Mouse (Mus musculus) embryo, embryonic 10 days (tissue): Measurements from ENCODE around the gene Sik3.
"Not testable (repeated sequence)": the region's sequence is repeated elsewhere in the genome, so short reads cannot be mapped to it uniquely, and the experiment has no call there.

Experiments used
- DNase-seq: peaks from one replicate; pipeline ENCODE4 v3.0.0-alpha.2; 2015; ENCODE audit warnings: low spot score

Sik3 gene

DNA sequence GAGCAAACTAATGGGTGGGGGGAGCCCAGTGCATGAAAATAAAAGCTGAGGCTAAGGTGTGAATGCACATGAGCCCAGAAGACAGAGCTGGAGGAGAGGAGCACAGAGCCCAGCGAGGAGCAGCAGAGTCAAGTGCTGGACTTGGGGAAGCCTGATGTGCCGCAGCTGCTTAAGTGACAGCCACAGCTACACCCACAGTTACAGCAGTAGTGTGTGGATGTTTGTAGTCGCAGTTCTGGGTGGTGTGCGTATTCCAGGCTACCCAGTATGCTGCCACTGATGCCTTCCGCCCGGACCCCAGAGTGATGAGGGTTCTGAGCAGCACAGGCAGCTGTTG, 139.1 kb downstream of the Sik3 start:
- DNase-seq = no peak

DNA sequence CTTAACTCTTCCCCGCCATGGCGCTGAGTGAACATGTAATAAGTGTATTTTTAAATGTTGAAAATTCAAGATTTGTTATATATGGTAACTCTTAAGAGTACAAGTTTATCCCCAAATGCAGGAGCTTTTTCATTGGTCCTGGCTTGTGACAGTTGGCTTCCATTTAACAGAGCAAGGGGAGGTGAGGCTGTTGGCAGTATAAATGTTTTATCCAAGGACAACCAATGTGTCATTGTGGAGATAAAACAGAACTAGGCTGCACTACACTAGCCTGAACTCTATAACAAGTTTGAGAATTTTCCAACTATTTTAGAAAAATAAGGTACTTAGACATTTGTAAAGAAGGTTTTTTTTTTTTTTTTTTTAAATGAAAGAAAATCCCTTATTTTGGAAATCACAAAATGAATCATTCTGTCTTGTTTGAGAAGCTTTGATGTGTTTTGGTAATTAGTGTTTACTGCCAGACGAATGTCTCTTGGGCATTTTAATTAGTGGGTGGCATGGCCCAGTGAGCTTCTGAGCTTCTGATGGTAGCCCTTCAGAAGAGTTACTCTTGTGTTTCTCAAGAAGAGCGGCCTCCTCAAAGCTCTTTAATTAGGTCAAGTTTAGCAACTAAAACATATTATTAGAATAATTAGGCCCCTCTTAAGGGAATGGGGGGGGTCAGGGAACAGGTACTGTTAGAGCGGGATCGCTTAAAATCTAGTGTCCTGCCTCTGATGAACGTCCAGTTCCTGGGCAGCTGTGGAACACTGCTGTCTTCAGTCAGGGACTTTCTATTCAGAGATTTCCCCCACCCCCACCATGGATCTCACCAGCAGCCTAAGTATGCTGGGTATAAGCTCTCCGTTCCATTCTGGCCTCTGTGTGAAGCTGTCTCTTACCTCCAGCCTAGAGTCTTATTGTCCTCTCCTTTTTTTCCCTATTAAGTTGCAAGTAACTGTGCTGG, 139.7 kb downstream of the Sik3 start:
- no peak for DNase-seq

DNA sequence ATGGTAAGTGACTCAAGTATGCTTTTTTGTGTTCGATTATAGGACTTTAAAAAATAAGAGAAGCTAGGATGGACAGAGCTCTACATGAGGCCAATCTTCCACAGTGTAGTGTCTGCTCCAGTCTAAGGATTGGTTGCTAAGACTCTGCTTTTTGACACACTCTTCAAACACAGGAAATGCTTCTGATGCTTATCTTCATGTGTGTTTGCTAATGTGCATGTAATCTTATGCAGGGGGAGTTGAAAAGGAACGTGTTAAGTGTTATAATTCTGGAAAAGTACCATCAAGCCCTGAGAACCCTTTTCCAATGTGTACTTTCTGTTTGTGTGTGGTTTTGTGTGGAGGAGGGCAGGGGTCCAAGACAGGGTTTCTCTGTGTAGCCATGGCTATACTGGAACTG, 141.8 kb downstream of the Sik3 start:
- no peak for DNase-seq

DNA sequence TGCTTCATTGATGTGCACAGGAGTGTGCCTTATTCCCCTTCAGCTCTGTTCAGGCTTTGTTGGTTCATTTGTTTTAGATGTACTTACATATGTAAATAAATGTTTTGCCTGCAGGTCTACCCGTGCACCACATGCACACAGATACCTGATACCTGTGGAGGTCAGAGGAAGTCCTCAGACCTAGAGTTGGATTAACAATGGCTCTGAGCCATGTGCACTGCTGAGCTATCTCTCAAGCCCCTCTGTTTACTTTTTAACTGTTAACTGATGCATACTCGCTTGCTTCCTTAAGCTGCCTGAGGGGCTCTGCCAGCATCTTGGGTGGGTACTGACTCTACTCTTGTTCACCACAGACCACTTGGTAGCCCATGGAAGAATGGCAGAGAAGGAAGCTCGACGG, 142.4 kb downstream of the Sik3 start:
- DNase-seq = no peak

DNA sequence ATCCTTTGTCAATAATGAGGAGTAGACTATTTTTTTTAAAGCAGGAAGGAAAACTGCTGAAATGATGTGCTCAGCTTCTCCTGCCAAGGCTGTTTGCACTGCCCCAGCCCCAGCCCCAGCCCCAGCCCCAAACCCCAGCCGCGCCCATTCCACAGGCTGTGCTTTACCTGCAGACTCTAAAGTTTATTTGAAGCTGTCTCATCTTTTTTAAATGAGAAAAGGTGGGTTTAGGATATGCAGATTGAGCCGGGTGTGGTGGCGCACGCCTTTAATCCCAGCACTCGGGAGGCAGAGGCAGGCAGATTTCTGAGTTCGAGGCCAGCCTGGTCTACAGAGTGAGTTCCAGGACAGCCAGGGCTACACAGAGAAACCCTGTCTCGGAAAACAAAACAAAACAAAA, 143.2 kb downstream of the Sik3 start:
- DNase-seq = not testable (repeated sequence)

DNA sequence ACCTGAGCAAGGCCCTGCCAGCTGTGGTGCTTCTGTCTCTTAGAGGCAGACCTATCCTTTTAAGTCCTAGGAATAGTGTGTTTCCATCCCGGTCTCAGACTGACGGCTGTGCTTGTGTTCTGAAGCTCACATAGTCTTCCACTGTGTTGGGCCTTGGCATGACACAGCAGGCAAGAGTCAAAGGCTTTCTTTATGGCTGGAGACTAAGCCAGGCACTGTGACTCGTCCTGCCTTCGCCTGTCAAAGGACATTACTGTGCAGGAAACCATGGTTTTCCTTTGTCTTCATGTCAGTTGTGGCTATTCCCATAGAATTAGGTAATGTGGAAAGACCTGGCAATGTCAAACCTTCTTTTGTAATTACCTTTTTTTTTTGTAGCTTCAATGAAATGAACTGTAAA, 144.1 kb downstream of the Sik3 start:
- DNase-seq = no peak

DNA sequence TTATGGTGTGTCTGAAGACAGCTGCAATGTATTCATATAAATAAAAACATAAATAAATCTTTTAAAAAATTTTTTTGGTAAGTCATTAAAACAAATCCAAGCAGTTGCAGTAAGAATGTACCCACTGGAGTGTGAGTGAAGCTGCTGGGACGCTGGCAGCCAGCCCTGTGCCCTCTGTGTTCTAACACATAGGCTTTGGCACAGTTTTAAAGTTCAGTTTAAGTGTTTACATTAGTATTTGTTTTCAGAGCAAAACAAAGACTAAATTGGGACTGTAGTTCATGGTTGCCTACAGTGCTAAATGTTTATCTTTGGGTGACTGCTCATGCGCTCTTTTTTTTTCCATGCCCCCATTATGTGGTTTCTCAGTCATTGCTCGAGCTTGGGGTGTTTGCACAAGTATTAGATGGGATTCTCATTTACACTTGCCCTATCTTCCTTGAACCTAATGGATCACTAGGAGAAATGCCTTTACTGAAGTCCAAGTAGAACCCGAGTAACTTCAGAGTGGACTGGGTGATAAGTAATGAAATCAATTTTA, 145.7 kb downstream of the Sik3 start:
- DNase-seq = no peak

DNA sequence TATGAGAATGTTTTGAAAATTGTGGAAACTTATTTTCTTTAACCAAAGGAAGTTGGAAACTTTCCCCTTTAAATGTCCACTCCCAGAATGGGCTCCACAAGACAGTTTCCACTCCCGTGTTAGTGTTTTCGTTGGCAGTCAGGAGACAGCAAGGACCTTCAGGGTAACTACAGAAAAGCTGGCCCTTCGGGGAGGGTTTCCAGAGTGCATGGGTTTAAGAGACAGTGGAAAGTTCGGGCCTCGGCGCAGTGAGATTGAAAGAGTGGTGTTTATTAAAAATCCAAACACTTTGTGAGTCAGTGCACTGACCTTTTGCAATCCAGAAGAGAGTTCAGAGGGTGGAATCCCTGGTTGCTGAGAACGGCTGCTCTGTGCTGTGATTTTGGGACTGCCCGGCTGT, 150.8 kb downstream of the Sik3 start:
- no peak for DNase-seq

DNA sequence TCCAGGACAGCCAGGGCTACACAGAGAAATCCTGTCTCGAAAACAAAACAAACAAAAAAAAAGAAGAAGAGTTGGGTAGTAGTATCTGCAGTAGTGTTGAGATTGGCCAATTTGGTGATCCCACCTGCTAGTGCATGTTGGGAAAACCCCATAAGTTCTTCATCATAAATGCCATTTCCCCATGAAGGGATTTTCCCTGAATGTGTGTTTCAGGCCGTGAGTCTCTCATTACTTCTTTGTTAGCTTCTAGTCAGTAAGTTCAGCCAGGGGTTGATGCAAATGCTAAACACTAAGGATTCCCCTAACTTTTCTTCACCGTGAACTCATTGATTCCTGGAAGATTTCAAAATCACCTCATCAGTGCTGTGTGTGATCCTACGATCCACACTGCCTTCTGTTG, 156.2 kb downstream of the Sik3 start:
- DNase-seq = no peak

DNA sequence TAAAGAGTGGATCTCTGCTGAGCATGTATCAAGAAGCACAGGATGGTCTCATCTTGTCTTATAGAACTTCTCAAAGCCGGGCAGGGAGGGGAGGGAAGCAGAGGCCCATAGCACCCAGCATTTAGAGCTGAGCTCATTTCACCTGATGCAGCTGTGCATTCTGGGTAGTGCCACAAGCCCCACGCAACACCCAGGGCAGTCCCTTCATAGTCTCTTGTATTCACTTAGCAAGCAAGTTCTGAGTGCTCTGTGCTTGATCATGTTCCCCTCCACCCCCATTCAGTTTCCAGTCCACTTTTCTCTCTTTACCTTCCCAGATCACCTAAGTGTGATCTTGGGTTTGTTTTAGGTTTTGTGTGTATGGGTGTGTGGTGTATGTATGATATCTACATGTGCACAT, 159.6 kb downstream of the Sik3 start:
- DNase-seq = no peak

DNA sequence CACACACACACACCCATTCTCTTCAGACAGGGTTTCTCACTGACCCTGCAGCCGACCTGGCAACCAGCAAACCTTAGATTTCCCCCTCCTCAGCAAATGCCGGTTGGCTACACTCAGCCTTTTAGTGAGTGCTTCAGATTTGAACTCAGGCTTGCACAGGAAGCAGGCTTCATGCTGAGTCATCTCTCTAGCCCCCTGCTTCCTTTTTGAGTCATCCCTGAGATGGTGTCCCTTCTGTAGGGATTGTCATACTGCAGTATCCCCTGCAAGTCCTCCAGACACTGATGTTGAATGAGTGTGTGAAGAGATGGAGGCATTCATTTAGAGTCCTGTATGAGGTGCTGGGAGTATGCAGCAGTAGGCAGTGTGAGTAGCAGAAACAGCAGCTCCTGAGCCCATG, 160.3 kb downstream of the Sik3 start:
- no peak for DNase-seq

DNA sequence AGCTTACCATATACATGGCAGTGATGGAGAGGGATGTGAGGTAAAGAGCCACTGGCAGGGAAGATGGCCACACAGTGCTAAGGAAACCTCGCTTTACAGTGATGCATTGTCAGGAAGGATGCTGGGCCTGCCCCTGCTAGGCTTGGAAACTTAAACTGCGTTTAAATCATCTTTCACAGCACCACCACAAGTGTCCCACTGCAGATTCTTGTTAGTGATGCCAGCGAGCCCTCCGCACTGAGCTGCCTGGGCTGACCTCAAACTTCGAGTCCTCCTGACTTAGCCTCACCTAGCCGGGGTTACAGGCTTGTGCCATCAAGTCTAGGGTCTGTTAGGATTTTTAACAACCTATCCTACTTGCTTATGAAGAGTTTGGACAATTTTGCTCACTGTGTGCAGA, 161.3 kb downstream of the Sik3 start:
- DNase-seq = no peak

DNA sequence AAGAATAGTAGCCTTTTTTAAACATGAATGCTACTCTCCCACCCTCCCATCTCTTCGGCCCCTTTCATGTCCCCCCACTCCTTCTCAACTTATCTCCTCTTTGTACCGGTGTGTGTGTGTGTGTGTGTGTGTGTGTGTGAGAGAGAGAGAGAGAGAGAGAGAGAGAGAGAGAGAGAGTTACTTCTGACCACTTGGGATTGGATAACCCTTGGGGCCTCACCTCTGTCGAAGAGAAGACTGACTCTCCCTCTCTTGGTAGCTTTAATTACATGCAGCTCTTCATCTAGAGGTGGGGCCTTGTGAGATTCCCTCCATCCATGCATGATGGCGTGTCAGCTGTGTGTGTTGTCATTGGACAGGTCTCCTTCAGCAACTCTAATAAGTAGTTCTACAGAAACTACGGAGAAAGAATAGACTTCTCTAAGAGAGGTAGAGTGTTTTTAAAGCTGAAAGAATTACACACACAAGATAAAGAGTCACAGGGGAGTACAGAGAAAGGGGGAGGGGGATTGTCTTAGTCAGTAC, 162.2 kb downstream of the Sik3 start:
- no peak for DNase-seq

DNA sequence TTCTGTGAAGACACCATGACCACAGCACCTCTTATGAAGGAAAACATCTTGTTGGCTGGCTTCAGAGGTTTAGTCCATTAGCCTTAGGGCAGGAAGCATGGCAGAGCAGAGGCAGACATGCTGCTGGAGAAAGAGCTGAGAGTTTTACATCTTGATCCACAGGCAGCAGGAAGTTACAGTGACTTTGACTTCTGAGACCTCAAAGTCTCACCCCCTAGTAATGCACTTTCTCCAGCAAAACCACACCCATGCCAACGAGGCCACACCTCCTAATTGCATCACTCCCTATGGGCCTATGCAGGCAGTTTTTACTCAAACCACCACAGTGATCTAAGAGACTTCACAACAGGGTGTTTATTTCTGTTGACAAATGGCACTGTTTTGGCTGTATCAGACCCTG, 162.7 kb downstream of the Sik3 start:
- no peak for DNase-seq

DNA sequence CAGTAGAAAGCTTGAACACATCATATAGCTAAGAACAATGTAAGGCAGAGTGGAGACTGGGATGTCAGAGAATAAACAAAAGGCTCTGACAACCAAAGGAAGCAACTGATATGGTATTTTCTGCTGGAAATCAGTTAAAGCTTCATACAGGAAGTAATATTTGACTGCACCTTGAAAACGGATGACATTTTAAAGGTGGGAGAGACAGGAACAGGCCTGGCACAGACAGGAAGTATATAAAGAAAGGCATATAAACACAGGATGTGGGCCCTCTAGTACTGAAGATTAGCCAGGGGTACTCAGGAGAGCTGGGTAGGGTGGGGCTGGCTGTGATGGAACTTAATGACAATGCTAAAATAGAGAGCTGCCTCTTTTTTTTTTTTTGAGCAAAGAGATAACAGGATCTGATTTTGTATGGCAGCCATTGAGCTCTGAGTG, 163.3 kb downstream of the Sik3 start:
- no peak for DNase-seq

DNA sequence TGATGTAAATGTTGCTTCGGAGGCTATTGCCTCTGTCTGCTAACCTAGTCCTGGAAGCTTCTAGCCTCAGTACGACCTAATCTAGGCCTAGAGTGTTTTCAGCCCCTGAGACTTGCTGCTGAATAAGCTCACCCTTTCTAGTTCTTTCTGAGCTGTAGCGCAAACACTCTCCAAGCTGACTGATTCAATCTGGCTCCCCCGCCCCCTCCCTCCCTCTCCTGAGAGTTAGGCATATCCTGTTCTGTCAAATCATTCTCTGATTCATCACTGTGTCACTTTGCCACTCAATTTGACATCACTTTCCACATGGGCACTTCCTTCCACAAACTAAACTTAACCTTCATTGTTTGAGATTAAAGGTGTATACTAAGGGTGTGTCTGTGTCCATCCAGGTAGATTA, 164.0 kb downstream of the Sik3 start:
- DNase-seq = no peak

DNA sequence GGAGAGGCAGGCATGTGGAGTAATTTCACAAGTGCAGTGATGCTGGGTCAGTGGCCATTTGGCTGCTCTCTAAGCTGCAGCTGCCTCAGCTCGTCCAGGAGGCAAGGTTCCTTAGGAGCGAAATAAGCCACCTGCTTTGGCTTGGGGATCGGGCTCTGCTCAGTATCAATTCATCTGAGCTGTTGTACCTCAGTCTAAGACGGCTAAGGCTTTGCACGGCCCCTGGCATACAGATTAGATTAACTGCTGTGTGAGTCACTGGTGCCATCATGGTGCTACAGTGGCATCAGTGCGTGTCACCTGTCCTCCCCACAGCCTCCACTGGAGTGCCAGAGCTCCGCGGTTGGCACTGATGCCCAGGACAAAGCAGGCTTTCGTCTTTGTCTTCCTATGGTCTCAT, 166.0 kb downstream of the Sik3 start:
- no peak for DNase-seq

DNA sequence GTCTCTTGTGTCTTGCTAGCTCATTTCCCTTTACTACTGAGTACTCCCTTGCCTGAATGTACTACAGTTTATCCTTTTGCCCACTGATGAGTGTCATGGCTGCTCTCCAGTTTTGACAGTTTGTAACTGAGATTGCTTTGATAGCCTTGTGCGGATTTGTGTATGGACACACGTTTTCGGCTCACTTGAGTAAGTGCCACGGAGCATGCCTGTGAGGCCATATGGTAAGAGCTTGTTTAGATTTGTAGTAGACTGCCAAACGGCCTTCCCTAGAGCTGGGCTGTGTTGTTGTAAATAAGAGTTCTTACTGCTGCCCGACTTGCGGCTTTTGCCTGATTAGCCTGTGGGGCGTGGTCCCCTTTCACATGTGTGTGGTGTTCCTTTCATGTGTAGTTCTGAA, 168.7 kb downstream of the Sik3 start:
- no peak for DNase-seq

DNA sequence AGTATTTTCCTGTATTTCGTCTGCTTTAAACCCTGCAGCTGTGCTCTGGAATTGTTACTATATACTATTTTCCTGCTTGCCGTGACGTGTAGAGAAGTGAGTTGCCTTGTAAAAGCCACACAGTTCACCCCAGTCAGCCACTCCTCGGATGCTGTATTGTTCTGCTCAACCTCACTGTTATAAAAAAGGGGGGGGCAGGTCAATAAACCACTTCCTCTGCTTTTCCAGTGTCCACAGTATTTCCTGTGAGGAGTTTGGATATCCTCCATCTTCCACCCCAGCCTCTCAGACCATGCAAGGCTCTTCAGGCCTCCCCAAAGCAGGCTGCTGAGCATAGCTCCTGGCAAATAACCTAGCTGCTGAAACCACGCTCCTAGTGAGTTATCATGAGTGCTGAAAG, 171.9 kb downstream of the Sik3 start:
- DNase-seq = no peak

DNA sequence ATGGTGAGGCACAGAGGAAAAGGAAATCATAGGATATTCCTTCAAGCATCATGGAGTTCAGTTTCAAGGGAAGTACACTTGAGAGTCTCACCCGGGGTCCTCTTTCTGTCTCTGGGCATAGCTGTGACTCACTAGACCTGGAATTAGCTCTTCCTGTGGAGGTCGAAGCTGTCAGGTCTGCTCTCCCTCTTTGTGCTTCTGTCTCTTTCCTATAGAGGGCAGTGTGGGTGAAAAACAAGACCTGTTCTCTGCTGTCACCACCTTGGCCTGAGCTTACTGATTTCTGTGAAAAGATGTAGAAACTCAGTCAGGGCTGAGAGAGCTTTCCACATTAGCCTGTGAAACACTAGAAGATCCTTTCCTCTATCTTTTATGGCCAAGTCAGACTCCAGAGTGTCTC, 172.6 kb downstream of the Sik3 start:
- peak; percentile 58 for DNase-seq

DNA sequence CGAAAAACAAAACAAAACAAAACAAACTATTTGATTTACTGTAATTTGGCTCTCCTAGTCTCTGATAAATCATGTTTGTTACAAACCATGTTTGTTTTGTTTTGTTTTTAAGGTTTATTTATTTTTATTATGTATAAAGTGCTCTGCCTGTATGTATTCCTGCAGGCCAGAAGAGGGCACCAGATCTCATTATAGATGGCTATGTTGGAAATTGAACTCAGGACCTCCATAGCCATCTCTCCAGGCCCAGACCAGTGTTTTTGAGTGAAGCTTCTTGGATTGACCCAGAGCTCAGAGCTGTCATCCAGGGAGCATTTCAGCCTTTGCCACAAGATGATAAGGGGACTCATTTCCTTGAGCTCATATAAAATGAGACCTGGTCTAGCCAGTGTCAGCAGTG, 173.8 kb downstream of the Sik3 start:
- no peak for DNase-seq

DNA sequence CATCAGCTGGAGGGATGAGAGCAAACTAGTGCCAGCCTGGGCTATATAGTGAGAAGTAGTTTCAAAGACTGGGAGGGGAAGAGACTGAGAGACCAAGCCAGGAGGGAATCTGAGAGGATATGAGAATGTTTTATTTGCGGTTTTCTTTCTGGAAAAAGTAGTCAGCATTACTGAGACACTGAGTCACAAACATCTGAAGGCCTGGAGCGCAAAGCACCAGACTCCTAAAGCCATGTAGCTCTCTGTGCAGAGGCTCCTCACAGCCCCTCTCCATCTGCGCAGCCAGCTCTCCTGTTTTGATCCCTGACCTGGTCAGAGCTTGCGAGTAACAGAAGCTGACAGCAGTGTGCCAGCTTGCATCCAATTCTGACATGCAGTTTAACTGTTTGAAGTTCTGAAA, 175.8 kb downstream of the Sik3 start:
- DNase-seq = no peak

DNA sequence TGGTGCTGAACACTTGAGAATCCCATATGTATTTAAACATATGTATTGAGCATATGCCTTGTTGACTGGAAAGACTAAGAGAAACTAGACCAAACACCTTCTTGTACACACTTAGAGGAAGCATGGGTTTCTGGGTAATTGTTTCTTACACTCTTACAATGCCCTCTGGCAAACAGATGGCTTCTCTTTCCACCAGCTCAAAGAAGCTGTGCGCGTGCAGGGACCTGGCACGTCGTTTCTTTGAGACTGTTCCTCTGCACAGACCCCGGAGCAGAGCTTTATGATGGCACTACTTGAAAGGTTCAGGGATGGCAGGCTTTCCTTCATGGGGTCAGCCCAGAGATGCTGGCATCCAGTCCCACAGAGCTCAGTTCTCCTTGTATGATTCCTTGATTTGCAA, 176.3 kb downstream of the Sik3 start:
- no peak for DNase-seq

DNA sequence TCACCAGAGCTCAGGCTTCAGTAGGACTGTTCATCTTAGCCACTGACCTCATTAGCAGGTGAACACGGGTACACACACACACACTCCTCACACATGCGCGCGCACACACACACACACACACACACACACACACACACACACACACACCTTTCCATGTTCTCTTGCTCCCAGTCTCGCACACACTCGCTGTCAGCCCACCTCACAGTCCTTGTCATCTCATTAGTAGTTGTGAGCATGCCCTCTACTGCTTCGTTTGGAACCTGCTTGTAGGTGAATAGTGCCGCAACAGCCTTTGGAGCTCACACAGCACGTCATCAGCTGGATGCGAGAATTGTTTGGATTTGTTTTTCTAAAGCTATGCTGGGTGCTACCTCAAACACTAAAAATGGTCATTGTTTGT, 176.8 kb downstream of the Sik3 start:
- no peak for DNase-seq
